Mouse (Mus musculus) kidney, adult 2 months (tissue): Measurements from ENCODE around the gene Ston2. TPM values are rescaled to one million over a fixed set of nuclear protein-coding genes. Genes with fewer than 3 reads are reported as not detected.

Source experiments
- DNase-seq: peaks from one replicate; pipeline ENCODE4 v3.0.0; 2021
- H3K27ac ChIP-seq: fragments of 200-500 bp; 2 replicates; pipeline ENCODE4 v1.5.1; 2012; ENCODE audit warnings: low read depth, low read length, control low read depth, inconsistent platforms; ENCODE audit not compliant: insufficient read depth
- H3K27me3 ChIP-seq: fragments of 200-500 bp; replicated peaks from 2 replicates; pipeline ENCODE4 v1.6.1; 2012; ENCODE audit warnings: mild to moderate bottlenecking, moderate library complexity, low read length, inconsistent platforms; ENCODE audit not compliant: control insufficient read depth, insufficient read depth
- H3K36me3 ChIP-seq: fragments of 200-500 bp; 2 replicates; pipeline ENCODE4 v1.6.1; 2012; ENCODE audit warnings: mild to moderate bottlenecking, moderate library complexity, low read length, inconsistent platforms; ENCODE audit not compliant: control insufficient read depth, insufficient read depth
- H3K4me1 ChIP-seq: fragments of 200-500 bp; 2 replicates; pipeline ENCODE4 v1.6.1; 2011; ENCODE audit warnings: low read length; ENCODE audit not compliant: control insufficient read depth, insufficient read depth
- H3K4me3 ChIP-seq: fragments of 200-500 bp; 2 replicates; pipeline ENCODE4 v1.5.1; 2011; ENCODE audit warnings: mild to moderate bottlenecking, low read depth, low read length, control low read depth; ENCODE audit not compliant: insufficient read depth
- CTCF ChIP-seq: fragments of 200-500 bp; conservative IDR thresholded peaks from 2 replicates; pipeline ENCODE4 v1.5.1; 2011; ENCODE audit warnings: low read depth, mild to moderate bottlenecking, control low read depth, low read length, moderate library complexity, mixed read lengths; ENCODE audit not compliant: insufficient read depth, insufficient read length
- POLR2A ChIP-seq: fragments of 200-500 bp; IDR thresholded peaks from one replicate; pipeline ENCODE4 v1.6.1; 2011; ENCODE audit warnings: low read depth, low read length, control low read depth
- WGBS: fragments of 180-500 bp; shearing (Covaris S2); methylation state at CpG from one replicate; pipeline ENCODE4 v1.1.7; 2018; 5-methylcytosine and 5-hydroxymethylcytosine counted together
- polyA plus RNA-seq: library from polyadenylated mRNA; depleted of rRNA; stranded (reverse); fragments of >200 nt; gene quantifications from 2 replicates; pipeline ENCODE4 v1.2.3, GENCODE M21; 2012; rRNA removed

Gene Ston2
- 23.3 and 42.8 TPM in 2 replicates for polyA plus RNA-seq

GRCm38 (mm10) chr12:91787959-91788437 is at the start of gene Ston2:
Ston2 (minus strand) TSS chr12:91788387.
- Histone ChIP-seq H3K27me3 (no peaks in the 10 kb centered on the region), H3K4me1 (no peaks in the 10 kb centered on the region), H3K27ac (no peak within 1 kb of the TSS), H3K36me3 (no peaks in the 10 kb centered on the region), H3K4me3 (no peak within 1 kb of the TSS)
- DNase-seq: no peak
- TF ChIP-seq POLR2A (no peak), CTCF (no peak)
- 66% methylated on average over 9 of the region's 9 CpGs for WGBS

- Histone ChIP-seq H3K36me3 (peaks cover 3% of the 10 kb centered on the region; the same call in 1 of the 2 replicates), H3K27ac (no peak overlapping the region)
Measured at GRCm38 (mm10) chr12:91837401-91838065, 49.3 kb upstream of the Ston2 start.

GRCm38 (mm10) chr12:91833939-91834333 is 45.7 kb upstream of the Ston2 start:
- Histone ChIP-seq H3K4me3 (no peak overlapping the region), H3K27ac (no peak overlapping the region), H3K4me1 (peaks cover 5% of the 10 kb centered on the region; the same call in 1 of the 2 replicates), H3K36me3 (peaks cover 9% of the 10 kb centered on the region), H3K27me3 (no peaks in the 10 kb centered on the region)
- 47% methylated on average over 5 of the region's 5 CpGs for WGBS
- TF ChIP-seq POLR2A (no peak), CTCF (no peak)
- no peak for DNase-seq

More at GRCm38 (mm10) chr12:91837401-91838065, 49.3 kb upstream of the Ston2 start:
- 70% methylated on average over 7 of the region's 7 CpGs for WGBS
- TF ChIP-seq POLR2A (no peak), CTCF (no peak)
- H3K4me1 ChIP-seq: peaks cover 5% of the 10 kb centered on the region; the same call in 1 of the 2 replicates
- no peak overlapping the region for H3K4me3 ChIP-seq
- peak; percentile 73 for DNase-seq
- no peaks in the 10 kb centered on the region for H3K27me3 ChIP-seq

DNA sequence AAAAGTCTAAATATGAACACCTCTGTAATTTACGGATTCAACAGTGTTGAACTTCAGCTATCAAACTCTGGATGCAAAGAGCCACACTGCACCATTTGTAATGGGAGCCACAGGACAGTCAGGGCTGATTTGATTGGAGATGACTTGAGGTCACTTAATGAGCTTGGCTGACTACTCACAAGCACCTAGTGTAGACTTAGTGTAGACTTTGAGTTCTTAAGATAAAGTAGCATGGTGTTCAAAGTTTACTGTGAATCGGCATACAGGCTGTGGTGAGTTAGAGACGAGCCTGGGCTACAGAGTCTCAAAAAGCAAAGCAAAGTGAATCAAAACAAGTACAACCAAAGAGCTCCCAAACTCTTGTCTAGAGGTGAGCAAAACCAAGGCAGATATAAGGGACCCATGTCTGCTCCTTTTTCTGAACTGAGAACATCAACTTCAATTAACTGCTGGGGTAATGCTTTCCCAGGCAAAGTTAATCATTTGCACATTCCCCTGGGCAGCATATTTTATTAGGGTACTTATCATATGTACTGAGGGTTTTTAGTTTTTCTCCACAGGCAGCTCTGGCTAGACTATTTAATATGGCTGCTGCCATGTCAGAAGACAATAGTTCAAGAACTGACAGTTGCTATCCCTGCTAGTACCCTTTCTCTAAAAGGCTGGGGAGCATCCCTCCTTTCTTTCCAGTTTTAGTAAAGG is 45.2 kb upstream of the Ston2 start:
- peaks cover 9% of the 10 kb centered on the region for H3K36me3 ChIP-seq
- WGBS: 68% methylated on average over 3 of the region's 3 CpGs

GRCm38 (mm10) chr12:91831410-91831809 is 43.2 kb upstream of the Ston2 start:
- no peak for DNase-seq
- Histone ChIP-seq H3K36me3 (peaks cover 11% of the 10 kb centered on the region), H3K27me3 (no peaks in the 10 kb centered on the region), H3K4me3 (no peak overlapping the region), H3K27ac (no peak overlapping the region), H3K4me1 (no peaks in the 10 kb centered on the region; the same call in 1 of the 2 replicates)
- WGBS: 89% methylated on average over 7 of the region's 7 CpGs
- no peak for TF ChIP-seq CTCF
- no peak for TF ChIP-seq POLR2A

More for the DNA sequence above, 45.2 kb upstream of the Ston2 start:
- no peaks in the 10 kb centered on the region for H3K27me3 ChIP-seq
- no peak overlapping the region for H3K4me3 ChIP-seq
- H3K27ac ChIP-seq: no peak overlapping the region
- DNase-seq: peak; percentile 57
- TF ChIP-seq CTCF (no peak), POLR2A (no peak)
- peaks cover 5% of the 10 kb centered on the region; the same call in 1 of the 2 replicates for H3K4me1 ChIP-seq

DNA sequence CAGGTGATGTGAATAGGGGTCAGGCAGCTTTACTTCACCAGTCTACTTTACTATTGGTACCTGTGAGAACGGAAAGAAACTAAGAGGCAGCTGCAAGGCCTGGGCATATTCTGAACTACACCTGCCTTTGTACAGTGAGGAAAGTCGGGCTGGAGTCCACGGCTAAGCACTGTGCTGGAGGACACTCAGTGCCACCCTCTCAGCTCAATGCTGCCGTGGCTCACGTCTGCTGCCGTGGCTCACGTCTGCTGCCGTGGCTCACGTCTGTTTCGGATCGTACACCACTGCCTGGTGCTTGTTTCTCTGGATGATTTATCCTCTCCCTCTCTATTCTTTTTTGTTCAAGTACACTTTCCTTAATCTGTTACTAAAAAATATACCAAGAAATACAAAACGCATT is 32.3 kb upstream of the Ston2 start:
- H3K27me3 ChIP-seq: no peaks in the 10 kb centered on the region
- no peak for DNase-seq
- WGBS: 91% methylated on average over 12 of the region's 12 CpGs
- H3K36me3 ChIP-seq: peaks cover 4% of the 10 kb centered on the region
- no peaks in the 10 kb centered on the region for H3K4me1 ChIP-seq
- H3K4me3 ChIP-seq: no peak overlapping the region
- H3K27ac ChIP-seq: no peak overlapping the region
- TF ChIP-seq CTCF: no peak
- TF ChIP-seq POLR2A: no peak

DNA sequence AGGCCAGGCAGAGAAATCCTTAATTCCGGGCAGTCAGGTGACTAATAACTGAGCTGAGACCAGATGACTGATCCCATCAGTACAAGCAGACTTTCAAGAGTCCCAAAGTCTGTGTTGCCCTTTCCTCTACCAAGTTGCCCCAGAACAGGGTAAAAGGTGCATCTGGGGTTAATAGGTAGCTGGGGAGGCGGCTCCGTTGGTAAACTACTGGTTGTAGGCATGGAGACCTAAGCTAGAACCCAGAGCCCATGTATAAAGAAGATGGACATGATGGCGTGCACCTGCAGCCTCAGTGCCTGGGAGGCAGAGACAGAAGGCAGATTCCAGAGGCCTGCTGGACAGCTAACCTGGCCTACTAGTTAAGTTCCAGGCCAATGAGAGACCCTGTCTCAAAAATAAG is 30.5 kb upstream of the Ston2 start:
- WGBS: 69% methylated on average over 4 of the region's 4 CpGs
- TF ChIP-seq POLR2A (no peak), CTCF (no peak)
- Histone ChIP-seq H3K27me3 (no peaks in the 10 kb centered on the region), H3K27ac (no peak overlapping the region), H3K36me3 (peaks cover 3% of the 10 kb centered on the region), H3K4me1 (no peaks in the 10 kb centered on the region), H3K4me3 (no peak overlapping the region)
- no peak for DNase-seq
